Mouse (Mus musculus) frontal cortex, postnatal 25 days (tissue): Measurements from ENCODE around the gene Gtf2h5.
A peak's percentile ranks its signal among the peaks of the same experiment; 100 is the strongest.

Experiments used
- DNase-seq, 2 experiments: peaks; one replicate each; pipeline ENCODE4 v3.0.0; 2022; ENCODE audit warnings: low spot score in 2 of 2

Gtf2h5 gene

DNA sequence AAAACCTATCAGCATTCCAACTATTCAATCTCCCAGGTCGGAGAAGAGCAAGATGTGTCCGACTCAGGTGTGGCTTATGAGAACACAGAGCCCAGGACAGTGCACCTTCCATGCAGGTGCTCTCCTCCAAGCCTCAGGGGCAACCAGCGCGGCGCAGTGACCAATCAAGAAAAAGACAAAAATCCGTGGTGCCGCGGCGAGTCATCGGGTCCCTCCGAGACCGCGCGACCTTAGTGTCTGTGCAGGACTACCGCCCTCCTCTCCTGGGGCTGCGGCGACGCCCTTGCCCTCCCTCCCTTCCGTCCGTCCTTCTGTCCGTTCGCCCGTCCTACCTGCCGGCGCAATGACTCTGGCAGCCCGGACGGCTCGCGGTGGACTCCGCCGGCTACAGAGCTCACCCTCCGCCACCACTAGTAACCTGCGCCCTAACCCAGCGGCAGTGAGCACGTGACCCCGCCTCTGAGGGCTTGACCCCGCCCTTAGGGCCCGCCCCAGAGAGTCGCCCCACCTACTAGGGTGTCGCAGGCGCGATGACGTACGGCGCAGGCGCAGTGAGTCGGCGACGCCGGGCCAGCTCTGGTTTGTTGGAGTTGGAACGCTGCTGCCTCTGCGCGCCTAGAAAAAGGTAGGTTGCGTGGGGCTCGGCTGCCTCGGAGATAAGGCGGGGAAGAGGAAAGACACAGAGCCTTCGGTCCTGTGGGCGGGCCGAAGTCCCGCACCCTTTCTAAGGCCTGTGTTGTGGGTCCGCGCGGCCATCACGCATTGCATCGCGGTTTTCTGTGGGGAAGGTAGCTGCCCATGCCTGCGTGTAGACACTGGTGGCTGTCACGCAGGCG, at the start of gene Gtf2h5, which contains the start of gene Serac1:
Gene Gtf2h5 (plus strand): TSS at position 500 of the 836 bp plus-strand sequence.
Gene Serac1 (minus strand): TSS at position 455 of the 836 bp plus-strand sequence.
- peak; percentile 97 for DNase-seq

GRCm38 (mm10) chr17:6035661-6036060, 43.9 kb upstream of the Gtf2h5 start:
- no peak for DNase-seq

DNA sequence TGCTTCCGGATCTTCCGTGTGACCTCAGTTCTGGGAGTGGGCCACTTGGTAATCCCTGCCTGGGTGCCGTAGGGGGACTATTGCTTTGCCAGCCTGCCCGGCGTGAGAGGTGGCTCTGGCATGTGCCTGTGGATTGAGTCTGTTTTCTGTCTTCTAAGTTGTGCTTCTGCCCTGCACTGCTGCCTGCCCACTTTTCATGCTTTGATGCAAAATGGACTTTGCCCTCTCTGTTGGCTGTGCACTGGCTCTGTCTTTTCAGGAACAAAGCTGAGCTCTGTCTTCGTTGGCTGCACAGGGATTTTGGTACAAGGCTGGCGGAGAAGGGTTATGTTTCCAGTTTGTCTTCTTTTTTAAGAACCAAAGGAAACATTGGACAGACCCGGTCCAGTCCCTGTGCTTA, 43.1 kb upstream of the Gtf2h5 start:
- no peak for DNase-seq

DNA sequence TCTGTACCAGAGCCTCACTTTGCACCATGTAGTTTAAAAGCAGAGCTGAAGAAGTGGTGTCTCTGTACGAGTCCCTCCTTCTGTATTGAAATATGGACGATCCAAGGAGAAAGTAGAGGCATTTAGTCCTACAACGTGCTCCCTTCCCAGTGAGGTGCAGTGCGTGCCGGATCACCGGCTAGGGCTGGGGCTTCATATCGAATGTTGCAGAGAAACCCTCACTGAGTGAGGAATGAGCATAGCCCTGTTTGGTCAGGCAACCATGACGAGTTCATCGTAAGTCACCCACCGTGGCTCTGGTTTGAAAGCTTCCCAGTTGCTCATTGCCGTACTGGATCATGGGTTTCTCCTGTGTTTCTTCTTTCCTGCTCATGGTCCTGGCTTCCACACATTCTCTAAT, 42.7 kb upstream of the Gtf2h5 start:
- no peak for DNase-seq

- DNase-seq = no peak
Observed at GRCm38 (mm10) chr17:6037507-6037906, 42.1 kb upstream of the Gtf2h5 start.

DNA sequence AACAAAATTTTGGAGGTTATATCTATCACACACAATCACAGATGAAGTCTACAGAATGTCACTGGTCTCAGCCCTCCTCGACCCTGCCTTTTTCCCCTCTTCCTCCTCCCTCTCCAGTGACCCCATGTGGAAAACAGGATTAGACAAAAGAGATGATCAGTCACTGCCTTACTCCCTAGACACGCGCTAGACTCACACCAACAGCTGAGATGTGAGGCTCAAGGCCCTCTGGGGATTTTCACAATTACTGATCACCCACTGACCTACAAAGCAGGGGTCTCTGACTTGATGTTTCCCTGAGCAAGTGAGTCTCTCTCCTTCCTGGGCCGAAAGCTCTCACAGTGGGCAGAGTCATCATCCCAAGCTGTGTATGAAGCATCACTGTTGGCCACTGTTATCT, 26.8 kb upstream of the Gtf2h5 start:
- DNase-seq = no peak

DNA sequence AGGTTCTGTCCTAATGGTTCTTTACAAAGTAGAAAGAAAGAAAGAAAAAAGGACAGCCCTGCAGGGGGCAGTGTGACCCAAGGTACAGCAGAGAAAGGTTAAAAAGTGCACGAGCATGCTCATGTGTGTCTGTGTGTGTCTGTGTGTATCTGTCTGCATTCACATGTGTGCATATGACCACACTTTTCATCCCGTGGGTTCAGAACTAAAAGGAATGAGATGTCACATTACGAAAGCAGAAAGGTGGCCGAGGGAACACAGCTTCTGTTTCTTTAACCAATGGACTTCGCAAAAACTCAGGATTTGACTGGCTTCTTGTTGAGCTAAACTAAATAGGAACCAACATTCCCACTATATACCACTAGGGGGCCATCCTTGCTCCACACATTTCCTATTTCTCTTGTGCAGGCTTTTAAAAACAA, 24.6 kb upstream of the Gtf2h5 start:
- DNase-seq = no peak

- no peak for DNase-seq
Observed at GRCm38 (mm10) chr17:6062793-6063192, 16.8 kb upstream of the Gtf2h5 start.

- DNase-seq = no peak
Observed at GRCm38 (mm10) chr17:6063532-6063931, 16.1 kb upstream of the Gtf2h5 start.

GRCm38 (mm10) chr17:6066021-6066420, 13.6 kb upstream of the Gtf2h5 start:
- DNase-seq = no peak

DNA sequence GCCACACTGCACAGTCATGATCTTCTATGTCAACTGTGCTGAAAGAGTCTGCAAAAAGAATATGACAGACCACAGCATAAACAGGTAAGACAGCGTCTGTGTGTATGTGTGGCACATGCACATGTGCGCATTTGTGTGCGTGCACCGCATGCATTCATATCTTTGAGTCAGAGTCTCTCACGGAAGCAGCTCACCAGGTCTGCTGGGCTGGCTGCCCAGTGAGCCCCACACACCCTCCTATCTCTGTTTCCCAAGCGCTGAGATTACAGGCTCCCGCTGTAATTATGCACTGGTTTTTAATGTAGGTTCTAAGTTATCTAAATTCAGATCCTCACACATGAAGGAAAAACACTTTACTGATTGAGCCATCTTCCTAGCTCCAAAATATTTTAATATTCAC, 12.0 kb upstream of the Gtf2h5 start:
- no peak for DNase-seq

DNA sequence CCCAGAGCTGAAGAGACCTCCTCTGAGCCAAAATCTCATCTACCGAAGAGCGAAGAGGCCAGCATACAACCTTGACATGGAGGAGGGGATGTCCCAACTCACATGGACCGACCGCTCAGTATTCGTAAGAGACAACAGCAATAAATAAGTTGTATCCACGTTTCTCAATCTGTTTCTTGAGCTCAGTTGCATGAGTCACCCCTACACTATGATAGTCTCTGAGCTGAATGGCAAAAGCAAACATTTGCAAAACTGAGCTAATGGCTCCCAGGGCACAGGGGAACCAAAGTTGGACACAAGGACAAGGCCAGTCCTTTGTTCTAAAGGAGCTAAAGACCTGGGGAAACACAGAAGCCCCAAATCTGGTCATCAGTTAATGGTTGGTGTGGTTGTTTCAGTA, 9.7 kb upstream of the Gtf2h5 start:
- no peak for DNase-seq

DNA sequence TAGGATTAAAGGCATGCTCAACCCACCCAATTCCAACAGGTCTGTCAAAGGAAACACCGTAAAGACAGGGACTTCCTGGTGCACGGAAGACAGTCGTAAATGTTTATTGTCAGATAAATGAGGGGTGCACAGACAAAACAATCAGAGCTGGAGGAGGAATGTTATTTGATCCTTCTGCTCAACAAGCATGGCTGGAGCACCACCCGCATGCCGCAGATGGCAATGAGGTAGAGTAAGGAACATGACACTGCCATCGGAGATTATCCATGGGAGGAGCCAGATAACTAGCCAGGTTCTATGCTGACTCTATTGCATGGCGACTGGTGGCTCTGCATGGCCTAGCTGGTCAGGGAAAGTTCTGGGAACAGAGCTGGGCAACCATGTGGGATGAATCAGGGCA, 6.2 kb upstream of the Gtf2h5 start:
- DNase-seq = no peak

DNA sequence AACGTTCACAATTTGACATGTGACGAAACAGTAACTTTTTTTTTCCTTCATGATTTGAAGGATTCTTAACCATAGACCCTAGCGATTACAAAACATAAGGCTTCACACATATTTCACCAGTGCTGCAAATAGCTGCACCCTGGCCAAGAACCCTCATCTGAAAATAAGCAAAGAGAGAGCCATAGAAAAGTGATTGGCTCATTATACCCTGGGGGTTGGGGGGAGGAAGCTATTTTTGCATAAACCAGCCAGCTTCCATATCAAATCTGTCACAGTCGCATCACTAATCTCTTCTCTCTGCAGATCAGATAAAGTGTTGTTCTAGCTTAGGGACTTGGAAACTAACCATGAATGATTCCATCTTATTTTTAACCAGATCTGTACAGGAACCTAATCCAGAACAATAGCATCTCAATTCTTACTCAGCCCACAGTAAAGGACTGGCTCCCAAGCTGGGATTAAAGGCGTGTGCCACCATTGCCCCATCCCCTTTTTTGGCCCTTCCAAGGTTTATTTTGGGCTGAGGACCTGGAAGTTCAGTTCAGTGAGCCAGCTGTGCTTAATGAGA, 3.8 kb downstream of the Gtf2h5 start:
- DNase-seq = no peak

DNA sequence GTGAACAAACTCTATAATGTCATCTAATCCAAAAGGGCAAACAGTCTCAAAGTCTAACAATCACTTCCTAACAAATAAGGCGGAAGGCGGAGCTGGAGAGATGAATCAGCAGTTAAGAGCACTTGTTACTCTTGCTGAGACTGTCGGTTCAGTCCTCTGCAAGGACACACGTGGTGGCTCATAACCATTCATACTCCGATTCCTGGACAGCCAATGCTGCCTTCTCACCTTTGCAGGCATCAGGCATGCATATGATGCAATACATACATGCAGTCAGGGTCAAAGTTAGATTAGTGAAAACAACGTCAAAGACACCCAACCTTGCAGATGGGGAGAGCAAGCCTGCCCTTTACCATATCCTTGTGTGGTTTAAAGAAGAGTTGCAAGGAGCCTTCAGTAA, 12.0 kb downstream of the Gtf2h5 start:
- no peak for DNase-seq

- no peak for DNase-seq
Observed at GRCm38 (mm10) chr17:6095579-6095978, 16.0 kb downstream of the Gtf2h5 start.

DNA sequence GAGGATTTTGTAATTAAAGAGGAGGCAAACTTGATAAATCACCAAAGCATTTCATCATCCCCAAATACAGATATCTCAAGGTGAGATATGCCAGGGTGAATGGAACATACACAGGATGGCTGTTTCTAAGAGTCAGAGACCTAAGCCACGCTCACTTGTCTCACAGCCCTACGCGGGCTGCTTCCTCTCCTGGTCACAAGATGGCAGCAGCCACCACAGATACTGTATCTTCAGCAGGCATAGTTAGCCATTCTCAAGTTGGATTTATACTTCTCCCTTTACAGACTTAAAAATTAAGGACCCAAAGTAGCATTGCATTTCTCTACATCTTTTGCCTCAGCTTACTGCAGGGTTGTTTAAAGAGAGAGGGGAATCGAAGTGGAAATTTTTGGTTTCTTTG, 18.3 kb downstream of the Gtf2h5 start:
- peak; percentile 33 for DNase-seq

DNA sequence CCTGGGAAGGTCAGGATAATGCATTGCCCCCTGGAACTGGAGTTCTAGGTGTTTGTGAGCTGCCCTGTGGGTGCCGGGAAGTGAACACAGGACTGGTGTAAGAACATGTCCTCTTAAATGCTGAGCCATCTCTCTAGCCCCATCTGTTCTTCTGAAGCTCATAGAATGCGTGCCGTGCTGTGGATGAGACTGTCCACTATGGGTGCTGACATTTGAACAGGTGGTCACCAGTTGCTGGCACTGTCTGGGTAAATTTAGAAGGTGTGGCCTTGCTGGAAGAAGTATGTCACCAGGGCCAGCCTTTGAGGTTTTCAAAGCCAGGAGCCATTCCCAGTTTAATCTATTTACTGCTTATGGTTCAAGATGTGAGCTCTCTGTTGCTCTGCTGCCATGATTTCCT, 22.7 kb downstream of the Gtf2h5 start:
- no peak for DNase-seq

GRCm38 (mm10) chr17:6103566-6103965, 24.0 kb downstream of the Gtf2h5 start:
- DNase-seq = no peak

DNA sequence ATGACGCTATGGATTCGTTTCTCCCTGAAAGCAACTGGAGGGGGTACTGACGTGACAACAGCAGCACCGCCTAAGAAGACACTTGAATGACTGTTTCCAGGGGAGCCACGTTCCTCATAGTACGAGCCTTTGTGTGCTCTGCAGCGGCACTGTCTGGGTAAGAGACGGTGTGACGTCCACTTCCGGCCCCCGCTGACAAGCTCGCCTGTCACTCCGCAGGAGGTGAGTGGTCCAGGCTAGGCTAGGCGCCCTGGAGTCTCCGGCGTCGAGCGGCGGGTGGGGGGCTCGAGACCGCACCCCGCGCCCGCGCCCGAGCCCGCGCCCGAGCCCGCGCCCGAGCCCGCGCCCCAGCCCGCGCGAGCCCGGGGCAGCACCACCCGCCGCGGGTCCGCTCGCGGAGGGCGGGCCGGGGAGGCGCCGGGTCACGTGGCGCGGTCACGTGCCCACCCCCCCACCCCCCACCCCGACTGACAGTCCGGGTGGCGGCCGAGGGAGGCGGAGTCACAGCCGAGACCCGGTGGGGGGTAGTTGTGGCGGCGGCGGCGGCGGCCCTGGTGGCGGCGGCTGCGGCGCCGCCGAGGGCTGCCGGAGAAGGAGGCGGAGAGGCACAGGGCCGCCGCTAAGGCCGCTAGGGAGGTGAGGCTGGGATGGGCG, 26.9 kb downstream of the Gtf2h5 start, which contains the start of gene Tulp4:
Gene Tulp4 (plus strand): TSS at position 77 of the 654 bp plus-strand sequence.
- peak; percentile 62 to 69 for DNase-seq

- DNase-seq = peak; percentile 23 to 32
Observed at GRCm38 (mm10) chr17:6107015-6107601, 27.5 kb downstream of the Gtf2h5 start.

DNA sequence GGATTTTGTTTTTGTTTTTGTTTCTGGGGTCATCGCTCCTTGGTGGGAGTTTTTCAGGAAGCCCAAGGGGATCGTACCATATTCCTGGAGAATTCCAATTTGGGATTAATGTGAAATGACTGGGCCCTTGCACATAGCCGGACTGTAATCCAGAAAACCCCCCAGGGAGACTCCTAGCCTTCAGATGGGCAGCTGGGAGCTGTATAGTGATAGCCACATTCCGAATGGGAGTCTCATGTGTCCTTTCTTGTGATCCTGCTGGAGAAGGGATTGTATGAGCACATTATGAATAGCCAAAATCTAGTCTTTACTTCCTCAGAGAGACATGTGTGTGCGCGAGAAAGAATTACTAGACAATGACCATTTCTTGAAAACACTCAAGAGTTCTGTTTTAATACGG, 28.6 kb downstream of the Gtf2h5 start:
- no peak for DNase-seq
